Mouse (Mus musculus) heart, embryonic 13.5 days (tissue): Measurements from ENCODE around the gene Pank2. TPM values are rescaled to one million over a fixed set of nuclear protein-coding genes. Genes with fewer than 3 reads are reported as not detected.
"Not testable (repeated sequence)": the region's sequence is repeated elsewhere in the genome, so short reads cannot be mapped to it uniquely, and the experiment has no call there.

ENCODE experiments used
- ATAC-seq: fragments of 200-750 bp; cut with Nextera tagmentation; 2 replicates; pipeline ENCODE4 v1.8.0; 2017; ENCODE audit warnings: moderate TSS enrichment; ENCODE audit not compliant: insufficient number of reproducible peaks, low FRiP score, low TSS enrichment; ENCODE audit errors: extremely low read depth
- H3K27ac ChIP-seq: fragments of 300-500 bp; sonication (generic); replicated peaks from 2 replicates; pipeline ENCODE4 v1.5.1; 2015; ENCODE audit warnings: moderate library complexity, mild to moderate bottlenecking, inconsistent platforms
- H3K27me3 ChIP-seq: fragments of 300-500 bp; sonication (generic); replicated peaks from 2 replicates; pipeline ENCODE4 v1.6.1; 2015; ENCODE audit warnings: mild to moderate bottlenecking, inconsistent platforms
- H3K36me3 ChIP-seq: fragments of 300-500 bp; sonication (generic); 2 replicates; pipeline ENCODE4 v1.6.1; 2015; ENCODE audit warnings: mild to moderate bottlenecking, inconsistent platforms
- H3K4me1 ChIP-seq: fragments of 300-500 bp; sonication (generic); 2 replicates; pipeline ENCODE4 v1.6.1; 2015; ENCODE audit warnings: inconsistent platforms
- H3K4me2 ChIP-seq: fragments of 300-500 bp; sonication (generic); 2 replicates; pipeline ENCODE4 v1.6.1; 2015; ENCODE audit warnings: inconsistent platforms, mild to moderate bottlenecking, moderate library complexity
- H3K4me3 ChIP-seq: fragments of 300-500 bp; sonication (generic); 2 replicates; pipeline ENCODE4 v1.5.1; 2015; ENCODE audit warnings: moderate library complexity, mild to moderate bottlenecking, inconsistent platforms
- H3K9ac ChIP-seq: fragments of 300-500 bp; sonication (generic); 2 replicates; pipeline ENCODE4 v1.6.1; 2015; ENCODE audit warnings: inconsistent platforms, mild to moderate bottlenecking, moderate library complexity
- H3K9me3 ChIP-seq: fragments of 300-500 bp; sonication (generic); 2 replicates; pipeline ENCODE4 v1.6.1; 2016; ENCODE audit warnings: inconsistent platforms
- WGBS: fragments of 180-500 bp; shearing (Covaris S2); methylation state at CpG from one replicate; pipeline ENCODE4 v1.1.7; 2015; ENCODE audit warnings: mixed read lengths; 5-methylcytosine and 5-hydroxymethylcytosine counted together
- polyA plus RNA-seq: library from polyadenylated mRNA; unstranded; fragments of >200 nt; fragmentation: Nextera tagmentation; extraction: Ambion mirVana; gene quantifications from 2 replicates; pipeline ENCODE4 v1.2.1, GENCODE M21; 2015

The Pank2 gene
- polyA plus RNA-seq, 1 experiment from 2014 or later, result 20.8 TPM

DNA sequence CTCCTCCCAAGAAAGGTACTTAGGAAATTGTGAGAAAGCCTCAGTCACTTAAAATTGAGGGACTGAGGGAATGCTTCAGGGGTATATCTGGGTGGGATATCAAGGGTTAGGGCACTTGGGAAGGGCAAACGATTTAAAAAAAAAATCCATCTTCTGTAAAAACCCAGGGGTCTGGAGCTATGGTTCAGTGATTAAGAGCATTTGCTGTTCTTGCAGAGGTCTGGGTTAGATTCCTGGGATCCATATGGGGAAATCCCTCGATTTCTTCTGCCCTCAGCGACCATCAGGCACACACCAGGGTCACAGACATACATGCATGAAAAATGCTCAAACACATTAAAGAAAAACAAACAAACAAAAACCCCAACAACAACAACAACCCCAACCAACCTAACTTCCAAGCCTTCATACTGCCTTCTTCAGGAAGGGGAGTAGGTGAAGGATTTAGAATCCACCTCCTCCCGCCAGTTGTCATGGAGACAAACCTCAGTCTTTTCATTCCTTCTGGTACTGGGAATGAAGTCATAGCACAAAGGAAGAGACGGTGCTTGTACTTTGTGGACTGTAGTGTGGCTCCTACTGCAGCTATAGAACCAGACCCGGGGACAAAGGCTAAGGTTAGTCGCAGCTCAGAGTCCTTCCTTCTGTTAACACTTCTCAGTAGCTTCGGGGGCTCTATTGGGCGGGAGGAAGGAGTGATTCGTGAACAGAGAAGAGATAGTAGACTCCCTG, 648 bp upstream of the Pank2 start:
- H3K4me2 ChIP-seq, result peak overlapping the region; percentile 92
- H3K27ac ChIP-seq, result peak overlapping the region; percentile 99
- 6% methylated on average over 10 of the region's 10 CpGs for WGBS
- no peaks in the 10 kb centered on the region for H3K27me3 ChIP-seq
- peak overlapping the region; percentile 86 for H3K9ac ChIP-seq
- peak overlapping the region; percentile 75 for H3K4me3 ChIP-seq
- no peaks in the 10 kb centered on the region for H3K36me3 ChIP-seq
- ATAC-seq, result peak; percentile 25; the same call in 1 of the 2 replicates
- H3K4me1 ChIP-seq, result peaks cover 45% of the 10 kb centered on the region
- no peaks in the 10 kb centered on the region for H3K9me3 ChIP-seq

DNA sequence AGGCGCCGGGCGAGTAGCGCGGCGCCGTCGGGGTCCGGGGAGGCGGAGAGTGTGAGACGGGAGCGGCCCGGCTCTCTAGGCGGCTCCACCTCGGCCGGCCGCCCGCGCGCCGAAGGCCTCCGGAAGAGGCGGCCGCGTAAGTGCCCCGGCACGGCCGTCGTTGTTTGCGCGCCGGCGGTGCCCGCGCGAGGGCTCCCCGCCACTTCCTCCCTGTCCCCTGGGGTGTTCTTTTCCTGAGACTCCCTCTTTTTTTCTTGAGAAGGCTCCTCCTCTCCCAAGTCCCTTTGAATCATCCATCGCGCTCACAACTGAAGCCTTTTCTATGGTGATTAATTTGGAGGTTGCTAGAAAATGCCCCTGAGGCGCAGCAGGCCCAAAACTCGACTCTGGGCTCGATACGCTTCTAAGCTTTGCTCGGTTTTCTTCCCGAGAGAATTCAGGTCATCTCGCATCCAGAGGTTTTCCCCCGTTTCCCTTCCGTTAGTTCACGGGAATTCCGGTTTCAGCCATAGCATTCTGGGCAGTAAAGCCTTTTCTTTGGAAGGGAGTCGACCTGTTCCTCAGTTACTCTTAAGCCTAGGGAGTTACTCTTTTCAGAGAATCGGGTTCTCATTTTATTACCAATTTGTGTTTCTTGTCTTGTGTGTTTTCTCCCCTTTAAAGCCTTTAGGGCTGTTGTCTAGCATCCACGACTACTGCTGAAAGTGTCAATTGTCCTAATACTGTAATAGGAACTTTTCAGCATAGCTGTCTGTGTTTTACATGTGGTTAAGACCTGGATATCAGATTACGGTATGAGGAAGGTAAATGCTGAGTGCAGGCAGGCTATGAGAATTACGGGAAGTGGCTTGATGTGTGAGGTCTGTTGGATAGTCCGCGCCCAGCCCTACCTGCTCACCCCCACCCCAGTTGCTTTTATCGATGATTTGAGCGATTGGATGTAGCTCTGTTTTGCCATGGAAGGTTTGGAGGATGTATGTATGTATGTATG, 680 bp downstream of the Pank2 start:
- H3K9me3 ChIP-seq, result no peaks in the 10 kb centered on the region
- H3K36me3 ChIP-seq, result no peaks in the 10 kb centered on the region
- under 1% methylated on average over 44 of the region's 59 CpGs for WGBS
- H3K4me3 ChIP-seq, result peak overlapping the region; percentile 75
- H3K4me2 ChIP-seq, result peak overlapping the region; percentile 92
- peak overlapping the region; percentile 96 for H3K9ac ChIP-seq
- H3K27me3 ChIP-seq, result no peaks in the 10 kb centered on the region
- peak overlapping the region; percentile 99 for H3K27ac ChIP-seq
- peaks cover 42% of the 10 kb centered on the region for H3K4me1 ChIP-seq
- peak; percentile 69 for ATAC-seq

DNA sequence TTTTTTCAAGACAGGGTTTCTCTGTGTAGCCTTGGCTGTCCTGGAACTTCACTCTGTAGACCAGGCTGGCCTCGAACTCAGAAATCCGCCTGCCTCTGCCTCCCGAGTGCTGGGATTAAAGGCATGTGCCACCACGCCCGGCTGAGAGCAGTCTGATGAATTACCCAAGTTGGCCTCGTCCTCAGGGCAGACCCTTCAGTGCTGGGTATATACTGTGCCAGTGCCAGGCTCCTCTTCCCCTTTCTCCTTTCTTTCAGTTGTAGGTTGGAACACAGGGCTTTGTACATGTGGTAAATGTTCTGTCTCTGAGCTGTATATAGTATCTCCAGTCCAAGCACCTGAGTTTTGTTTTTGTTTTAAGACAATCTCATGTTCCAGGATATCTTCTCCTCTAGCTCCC, 1.7 kb downstream of the Pank2 start:
- Histone ChIP-seq H3K9me3 (no peaks in the 10 kb centered on the region), H3K27me3 (no peaks in the 10 kb centered on the region), H3K4me1 (peaks cover 43% of the 10 kb centered on the region), H3K4me2 (peak overlapping the region; percentile 92), H3K27ac (no peak overlapping the region), H3K36me3 (0 out of 2 replicates have a peak, but pooled peaks cover 4% of the 10 kb centered on the region), H3K4me3 (peak overlapping the region; percentile 75), H3K9ac (peak overlapping the region; percentile 96)
- ATAC-seq, result no peak
- 77% methylated on average over 6 of the region's 6 CpGs for WGBS

DNA sequence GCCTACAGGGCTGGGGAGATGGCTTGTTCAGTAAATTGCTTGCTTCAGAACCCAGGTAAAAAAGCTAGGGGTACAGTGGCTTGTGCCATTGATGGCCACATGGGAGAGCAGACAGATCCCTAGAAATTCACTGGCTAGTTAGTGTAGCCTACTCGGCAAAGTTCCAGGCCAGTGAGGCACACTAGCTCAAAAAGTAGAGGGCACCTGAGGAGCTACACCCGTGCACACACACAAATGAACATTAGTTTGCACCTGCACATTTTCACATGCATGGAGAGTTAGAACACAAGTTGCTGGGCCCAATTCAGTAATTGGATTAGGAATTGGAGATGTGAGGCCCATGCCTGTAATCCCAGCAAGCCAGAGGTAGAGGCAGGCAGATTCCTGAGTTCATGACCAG, 2.8 kb downstream of the Pank2 start:
- no peak overlapping the region for H3K27ac ChIP-seq
- no peaks in the 10 kb centered on the region for H3K9me3 ChIP-seq
- H3K36me3 ChIP-seq, result peaks cover 9% of the 10 kb centered on the region; the same call in 1 of the 2 replicates
- no peaks in the 10 kb centered on the region for H3K27me3 ChIP-seq
- no peak for ATAC-seq
- peaks cover 40% of the 10 kb centered on the region for H3K4me1 ChIP-seq
- H3K9ac ChIP-seq, result peak overlapping the region; percentile 47; the same call in 1 of the 2 replicates
- 76% methylated on average over 2 of the region's 2 CpGs for WGBS
- H3K4me2 ChIP-seq, result no peak overlapping the region
- no peak overlapping the region for H3K4me3 ChIP-seq

DNA sequence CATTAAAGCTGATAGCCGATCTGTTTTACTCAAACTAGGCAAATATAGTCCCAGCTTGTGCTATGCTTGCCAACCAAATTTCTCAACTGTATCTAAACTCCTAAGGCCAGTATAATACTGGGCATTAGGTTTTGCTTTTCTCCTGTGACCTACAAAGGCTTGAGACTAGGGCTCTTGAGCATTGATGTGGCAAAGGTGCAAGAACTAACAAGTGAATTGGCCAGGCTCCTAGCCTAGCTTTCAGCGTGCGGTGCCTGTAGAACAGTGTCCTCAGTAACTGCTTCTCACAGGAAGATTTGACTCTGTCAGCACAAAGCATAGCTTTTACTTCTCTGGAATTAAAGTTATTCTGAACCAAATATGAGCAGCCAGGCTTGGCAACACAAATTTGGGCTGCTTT, 13.2 kb downstream of the Pank2 start:
- no peak for ATAC-seq
- H3K27ac ChIP-seq, result no peak overlapping the region
- H3K4me1 ChIP-seq, result no peaks in the 10 kb centered on the region
- H3K27me3 ChIP-seq, result no peaks in the 10 kb centered on the region
- H3K36me3 ChIP-seq, result peaks cover 68% of the 10 kb centered on the region
- no peaks in the 10 kb centered on the region for H3K9me3 ChIP-seq
- H3K4me3 ChIP-seq, result no peak overlapping the region
- WGBS, result 97% methylated on average over 3 of the region's 3 CpGs
- no peak overlapping the region for H3K9ac ChIP-seq
- H3K4me2 ChIP-seq, result no peak overlapping the region

DNA sequence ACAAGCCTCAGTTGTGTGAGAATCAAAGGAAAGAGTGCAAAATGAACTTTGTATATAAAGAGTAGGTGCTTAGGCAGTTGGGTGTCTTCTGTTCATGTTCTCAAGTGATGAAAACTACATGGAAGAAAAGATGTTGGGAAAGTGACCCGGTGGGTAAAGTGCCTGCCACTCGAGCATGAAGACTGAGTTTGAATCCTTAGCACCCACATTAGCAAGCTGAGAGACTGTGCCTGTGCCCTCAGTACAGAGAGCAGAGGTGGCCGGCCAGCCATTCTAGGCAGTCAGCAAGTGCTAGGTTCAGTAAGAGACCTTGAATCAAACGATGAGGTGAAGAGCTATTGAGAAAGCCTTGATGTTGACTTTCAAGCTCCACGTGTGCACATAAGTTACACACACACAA, 14.4 kb downstream of the Pank2 start:
- H3K27ac ChIP-seq, result no peak overlapping the region
- H3K4me2 ChIP-seq, result no peak overlapping the region
- 83% methylated on average over 5 of the region's 5 CpGs for WGBS
- no peaks in the 10 kb centered on the region for H3K4me1 ChIP-seq
- H3K4me3 ChIP-seq, result no peak overlapping the region
- no peak for ATAC-seq
- H3K9ac ChIP-seq, result no peak overlapping the region
- no peaks in the 10 kb centered on the region for H3K27me3 ChIP-seq
- no peaks in the 10 kb centered on the region for H3K9me3 ChIP-seq
- H3K36me3 ChIP-seq, result peaks cover 78% of the 10 kb centered on the region

DNA sequence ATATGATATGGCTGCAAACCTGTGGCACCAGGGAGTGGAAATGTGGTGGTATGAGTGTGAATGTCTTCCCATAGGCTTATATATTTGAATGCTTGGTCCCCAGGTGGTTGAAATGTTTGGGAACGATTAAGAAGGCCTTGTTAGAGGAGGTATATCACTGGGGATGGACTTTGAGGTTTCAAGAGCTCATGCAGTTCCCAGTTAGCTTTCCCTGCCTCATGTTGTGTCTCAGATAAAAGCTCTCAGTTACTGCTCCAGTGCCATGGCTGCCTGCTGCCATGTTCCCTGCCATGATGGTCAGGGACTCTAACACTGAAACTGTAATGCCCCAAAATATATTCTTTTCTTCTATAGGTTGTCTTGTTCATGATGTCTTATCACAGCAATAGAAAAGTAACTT, 19.3 kb downstream of the Pank2 start:
- H3K4me2 ChIP-seq, result no peak overlapping the region
- WGBS, result 86% methylated on average over 1 of the region's 1 CpGs
- H3K9me3 ChIP-seq, result no peaks in the 10 kb centered on the region
- no peaks in the 10 kb centered on the region for H3K27me3 ChIP-seq
- H3K36me3 ChIP-seq, result peaks cover 82% of the 10 kb centered on the region
- H3K27ac ChIP-seq, result no peak overlapping the region
- H3K4me3 ChIP-seq, result no peak overlapping the region
- H3K9ac ChIP-seq, result no peak overlapping the region
- ATAC-seq, result no peak
- H3K4me1 ChIP-seq, result no peaks in the 10 kb centered on the region

DNA sequence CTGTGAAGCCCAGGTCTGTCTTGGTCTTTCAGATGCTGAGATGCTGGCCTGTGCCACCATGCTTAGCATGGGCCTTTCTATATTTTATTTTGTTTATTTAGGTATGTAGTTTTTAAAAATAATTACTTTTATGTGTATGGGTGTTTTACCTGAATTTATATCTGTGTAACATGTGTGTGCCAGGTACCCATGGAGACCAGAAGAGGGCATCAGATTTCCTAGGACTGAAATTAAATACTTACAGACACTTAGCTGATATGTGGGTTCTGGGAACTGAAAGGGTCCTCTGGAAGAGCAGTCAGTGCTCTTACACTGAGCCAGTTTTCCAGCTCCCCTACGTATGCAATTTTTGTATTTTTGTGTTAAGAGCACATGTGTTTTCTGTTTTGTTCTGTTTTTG, 24.0 kb downstream of the Pank2 start:
- WGBS, result 92% methylated on average over 1 of the region's 1 CpGs
- Histone ChIP-seq H3K27me3 (no peaks in the 10 kb centered on the region), H3K36me3 (peaks cover 75% of the 10 kb centered on the region), H3K4me2 (no peak overlapping the region), H3K9me3 (no peaks in the 10 kb centered on the region), H3K9ac (no peak overlapping the region), H3K27ac (no peak overlapping the region), H3K4me3 (no peak overlapping the region), H3K4me1 (no peaks in the 10 kb centered on the region)
- no peak for ATAC-seq

DNA sequence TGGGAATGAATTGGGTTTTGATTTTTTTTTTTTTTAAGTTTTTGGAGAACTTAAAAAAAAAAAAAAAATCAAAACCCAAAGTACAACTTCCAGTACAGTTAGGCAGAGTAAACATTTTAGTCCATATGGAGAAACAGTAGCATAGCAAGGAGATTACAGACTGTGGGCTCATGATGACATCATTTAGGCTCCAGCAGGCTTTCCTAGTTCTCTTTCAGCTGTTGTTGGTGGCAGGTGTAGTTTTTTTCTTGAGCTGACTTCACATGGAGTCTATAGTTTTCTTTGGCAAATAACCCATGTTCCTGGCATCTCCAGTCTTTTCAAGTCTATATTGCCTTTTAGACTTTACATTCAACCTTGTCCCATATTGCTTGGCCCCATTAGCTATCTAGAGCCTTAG, 28.4 kb downstream of the Pank2 start:
- Histone ChIP-seq H3K4me2 (no peak overlapping the region), H3K36me3 (peaks cover 85% of the 10 kb centered on the region), H3K27ac (no peak overlapping the region), H3K4me3 (no peak overlapping the region), H3K27me3 (no peaks in the 10 kb centered on the region), H3K9me3 (no peaks in the 10 kb centered on the region), H3K4me1 (no peaks in the 10 kb centered on the region), H3K9ac (no peak overlapping the region)
- ATAC-seq, result no peak

DNA sequence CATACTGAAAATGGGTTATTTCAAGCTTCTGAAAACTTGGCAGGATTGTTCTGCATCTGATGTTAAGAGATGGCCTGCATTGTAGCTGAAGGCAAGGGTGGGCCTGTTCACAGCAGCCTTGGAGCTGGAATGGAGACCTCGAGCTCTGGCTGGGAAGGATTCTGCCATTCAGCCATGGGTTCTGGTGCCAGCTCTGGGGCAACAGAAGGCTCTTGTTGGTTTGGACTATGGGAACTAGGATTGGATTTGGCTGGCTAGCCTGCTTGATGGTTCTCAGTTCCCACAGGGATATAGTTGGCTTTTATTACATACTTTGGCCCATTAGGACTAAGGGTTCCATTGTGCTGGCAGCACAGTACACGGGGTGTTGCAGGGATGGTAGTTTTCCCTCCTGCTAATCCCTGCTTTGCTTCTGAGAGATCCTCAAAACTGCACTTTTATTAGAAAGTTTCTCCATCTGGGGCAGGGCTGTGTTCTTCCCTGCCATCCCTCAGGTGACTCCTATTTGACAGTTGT, 34.5 kb downstream of the Pank2 start:
- no peak for ATAC-seq
- Histone ChIP-seq H3K9ac (no peak overlapping the region), H3K9me3 (no peaks in the 10 kb centered on the region), H3K36me3 (peaks cover 72% of the 10 kb centered on the region), H3K4me2 (no peak overlapping the region), H3K4me1 (0 out of 2 replicates have a peak, but pooled peaks cover 7% of the 10 kb centered on the region), H3K27ac (no peak overlapping the region), H3K27me3 (no peaks in the 10 kb centered on the region), H3K4me3 (no peak overlapping the region)
- WGBS, result 86% methylated on average over 2 of the region's 2 CpGs

DNA sequence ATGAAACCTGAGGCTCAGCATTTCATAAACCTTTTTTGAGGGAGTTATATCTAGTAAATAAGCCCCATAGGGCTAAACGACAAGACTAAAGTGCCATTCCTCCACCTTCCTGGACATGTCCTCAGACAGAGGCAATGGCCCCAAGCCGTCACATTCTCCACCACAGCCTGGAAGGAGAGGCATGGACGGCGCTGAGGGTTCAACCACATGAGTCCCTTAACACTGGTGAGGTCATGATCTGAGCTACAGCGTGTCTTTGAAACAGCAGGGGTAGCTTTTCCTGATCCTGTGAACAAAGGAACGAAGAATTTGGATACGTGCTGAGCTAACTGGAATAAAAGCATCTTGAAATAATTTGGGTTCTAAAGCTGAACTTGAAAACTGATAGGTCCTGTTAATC, 36.4 kb downstream of the Pank2 start:
- H3K9me3 ChIP-seq, result not testable (repeated sequence)
- WGBS, result 74% methylated on average over 7 of the region's 7 CpGs

More for the DNA sequence above, 36.4 kb downstream of the Pank2 start:
- H3K9ac ChIP-seq, H3K27ac ChIP-seq, H3K27me3 ChIP-seq, H3K4me1 ChIP-seq, ATAC-seq, H3K4me2 ChIP-seq, H3K4me3 ChIP-seq: not testable (repeated sequence)
- H3K36me3 ChIP-seq, result peaks cover 72% of the 10 kb centered on the region
